Mouse (Mus musculus) spleen, adult 2 months (tissue): Measurements from ENCODE around the gene Pak6.

Source experiments
- CTCF ChIP-seq: fragments of 200-500 bp; IDR thresholded peaks from 2 replicates; pipeline ENCODE4 v1.5.1; 2011; ENCODE audit warnings: mild to moderate bottlenecking, inconsistent platforms; ENCODE audit not compliant: insufficient read depth, insufficient read length, insufficient replicate concordance; ENCODE audit errors: extremely low read depth
- POLR2A ChIP-seq: fragments of 200-500 bp; IDR thresholded peaks from 2 replicates; pipeline ENCODE4 v1.6.1; 2011; ENCODE audit warnings: low read depth, low read length, inconsistent platforms

GRCm38 (mm10) chr2:118695677-118696232 is 32.7 kb downstream of the Pak6 start:
- no peak for TF ChIP-seq POLR2A
- TF ChIP-seq CTCF: peak; percentile 58; the same call in 1 of the 2 replicates
